Mouse (Mus musculus): Measurements from ENCODE around the gene Cnih4. TPM values are rescaled to one million over a fixed set of nuclear protein-coding genes. Genes with fewer than 3 reads are reported as not detected.

Cnih4 gene
- 31.2 and 32.4 TPM in 2 replicates for polyA plus RNA-seq (2012; rRNA removed)

DNA sequence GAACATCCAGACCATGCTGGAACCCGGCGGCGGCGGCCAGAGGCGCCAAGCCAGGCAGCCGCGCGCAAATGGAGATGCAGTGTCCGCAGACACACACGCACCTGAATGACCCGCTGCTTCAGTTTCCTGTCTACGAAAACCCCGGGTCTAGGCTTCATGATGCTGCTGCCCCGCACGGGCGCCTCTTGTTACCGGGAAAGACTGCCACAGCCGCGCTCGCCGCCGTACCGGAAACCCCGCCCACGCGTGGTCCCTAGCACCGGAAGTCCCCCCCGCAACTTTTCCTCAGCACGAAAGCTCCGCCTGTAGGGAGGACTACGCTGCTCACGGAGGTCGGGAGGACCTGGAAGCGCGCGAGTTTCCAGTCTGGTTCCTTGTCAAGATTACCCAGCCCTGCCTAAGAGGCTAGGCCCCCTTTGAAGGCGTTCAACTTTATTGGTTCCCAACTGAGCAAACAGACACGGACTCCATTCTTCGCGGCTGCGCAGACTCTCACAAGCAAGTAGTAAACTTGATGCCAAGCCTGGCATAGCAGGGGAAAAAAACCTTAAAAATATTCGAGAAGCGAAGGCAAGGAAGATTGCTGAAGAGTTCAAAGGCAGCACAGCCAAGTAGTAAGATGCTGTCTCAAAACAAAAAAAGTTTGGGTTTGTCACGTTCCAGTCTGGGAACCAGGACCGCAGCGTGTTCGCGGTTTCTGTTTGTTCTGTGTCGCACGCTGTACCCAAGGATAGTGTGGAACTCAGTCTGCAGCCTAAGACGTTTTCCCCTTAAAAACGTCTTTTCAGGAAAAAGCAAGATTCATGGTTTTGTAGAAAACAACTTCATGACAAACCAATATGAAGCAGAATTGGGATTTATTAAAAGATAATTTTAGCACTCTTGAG, at the start of gene Cnih4, which contains the start of gene Nvl:
Gene Cnih4, plus strand, starts transcription at position 744 of the 887 bp plus-strand sequence.
Gene Nvl, minus strand, starts transcription at position 255 of the 887 bp plus-strand sequence.
- Histone ChIP-seq H3K27ac (ENCODE audit: insufficient read depth, low read length) (peak within 1 kb of the TSS; percentile 25), H3K4me1 (ENCODE audit: control insufficient read depth, insufficient read depth, low read length) (peaks cover 5% of the 10 kb centered on the region; the same call in 1 of the 2 replicates), H3K27me3 (ENCODE audit: control insufficient read depth, insufficient read depth, low read length) (no peaks in the 10 kb centered on the region), H3K4me3 (replicated peaks; ENCODE audit: insufficient read depth, low read depth, low read length) (peak within 1 kb of the TSS; percentile 66)
- DNase-seq = peak; percentile 91 to 96
- WGBS = under 1% methylated on average over 52 of the region's 52 CpGs
- TF ChIP-seq POLR2A (IDR thresholded peaks at IDR 0.05; ENCODE audit: borderline replicate concordance, insufficient read depth, low read length) = no peak; the same call in 1 of the 2 replicates

DNA sequence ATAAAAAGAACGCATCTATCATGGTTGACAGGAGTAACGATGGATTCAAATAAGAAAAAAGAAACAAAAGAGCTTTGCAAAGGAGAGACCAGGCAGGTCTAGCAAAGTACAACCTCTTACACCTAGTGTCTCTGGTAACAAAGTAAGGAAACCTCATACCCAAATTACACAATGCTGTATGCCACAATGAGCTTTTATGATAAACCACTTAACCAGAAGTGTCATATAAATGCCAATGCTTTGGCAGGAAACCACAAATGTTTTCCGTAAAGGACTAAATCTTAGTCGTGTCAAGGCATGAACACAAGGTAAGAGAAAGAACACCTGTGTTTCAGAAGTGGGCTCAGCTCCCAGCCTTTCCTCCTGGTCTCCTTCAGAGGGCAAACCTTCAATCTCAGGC, 27.4 kb upstream of the Cnih4 start:
- no peak for TF ChIP-seq POLR2A (IDR thresholded peaks at IDR 0.05; ENCODE audit: borderline replicate concordance, insufficient read depth, low read length)
- no peak for TF ChIP-seq CTCF (IDR thresholded peaks at IDR 0.05; ENCODE audit: borderline replicate concordance, insufficient read depth, low read depth, low read length)
- no peak for DNase-seq
- no peak overlapping the region for H3K4me3 ChIP-seq (replicated peaks; ENCODE audit: insufficient read depth, low read depth, low read length)
- no peaks in the 10 kb centered on the region for H3K4me1 ChIP-seq (ENCODE audit: control insufficient read depth, insufficient read depth, low read length)
- 96% methylated on average over 4 of the region's 4 CpGs for WGBS
- no peak overlapping the region for H3K27ac ChIP-seq (ENCODE audit: insufficient read depth, low read length)
- no peaks in the 10 kb centered on the region for H3K27me3 ChIP-seq (ENCODE audit: control insufficient read depth, insufficient read depth, low read length)

DNA sequence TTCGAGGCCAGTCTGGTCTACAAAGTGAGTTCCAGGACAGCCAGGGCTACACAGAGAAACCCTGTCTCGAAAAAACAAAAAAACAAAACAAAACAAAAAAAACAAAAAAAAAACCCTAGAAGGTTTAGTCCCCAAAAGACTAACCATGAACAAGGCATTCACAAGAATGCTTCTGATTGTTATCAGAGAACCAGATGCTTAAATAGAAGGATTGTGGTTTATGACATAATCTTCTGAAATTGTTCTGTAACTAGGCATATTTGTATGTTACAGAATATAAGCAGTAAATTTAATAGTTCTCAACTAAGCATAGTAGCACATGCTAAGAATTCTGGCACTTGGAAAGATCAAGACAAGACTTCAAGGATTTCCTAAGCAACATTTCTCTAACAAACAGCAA, 20.3 kb upstream of the Cnih4 start:
- no peak for DNase-seq
- Histone ChIP-seq H3K27me3 (ENCODE audit: control insufficient read depth, insufficient read depth, low read length) (no peaks in the 10 kb centered on the region), H3K27ac (ENCODE audit: insufficient read depth, low read length) (no peak overlapping the region), H3K4me1 (ENCODE audit: control insufficient read depth, insufficient read depth, low read length) (no peaks in the 10 kb centered on the region), H3K4me3 (replicated peaks; ENCODE audit: insufficient read depth, low read depth, low read length) (no peak overlapping the region)
- 93% methylated on average over 2 of the region's 2 CpGs for WGBS
- no peak for TF ChIP-seq CTCF (IDR thresholded peaks at IDR 0.05; ENCODE audit: borderline replicate concordance, insufficient read depth, low read depth, low read length)
- no peak for TF ChIP-seq POLR2A (IDR thresholded peaks at IDR 0.05; ENCODE audit: borderline replicate concordance, insufficient read depth, low read length)

DNA sequence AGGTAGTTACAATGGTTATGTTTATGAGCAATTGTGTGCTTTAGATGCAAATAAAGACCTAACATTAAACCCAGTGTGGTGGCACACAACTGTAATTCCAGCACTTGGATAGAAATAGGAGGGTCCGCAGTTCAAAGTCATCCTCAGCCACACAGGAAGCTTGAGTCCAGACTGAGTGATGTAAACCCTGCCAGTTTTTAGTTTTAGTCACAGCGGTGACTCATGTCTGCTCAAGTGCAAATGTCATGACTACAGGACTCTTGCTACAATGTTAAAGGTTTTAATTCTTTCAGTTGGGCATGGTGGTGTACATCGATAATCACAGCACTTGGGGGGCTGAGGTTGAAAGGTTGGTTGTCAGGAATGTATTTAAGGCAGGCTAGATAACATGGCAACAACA, 18.6 kb upstream of the Cnih4 start:
- Histone ChIP-seq H3K4me1 (ENCODE audit: control insufficient read depth, insufficient read depth, low read length) (no peaks in the 10 kb centered on the region), H3K27ac (ENCODE audit: insufficient read depth, low read length) (no peak overlapping the region), H3K4me3 (replicated peaks; ENCODE audit: insufficient read depth, low read depth, low read length) (no peak overlapping the region), H3K27me3 (ENCODE audit: control insufficient read depth, insufficient read depth, low read length) (no peaks in the 10 kb centered on the region)
- no peak for TF ChIP-seq POLR2A (IDR thresholded peaks at IDR 0.05; ENCODE audit: borderline replicate concordance, insufficient read depth, low read length)
- no peak for DNase-seq
- 95% methylated on average over 3 of the region's 3 CpGs for whole genome bisulfite sequencing

DNA sequence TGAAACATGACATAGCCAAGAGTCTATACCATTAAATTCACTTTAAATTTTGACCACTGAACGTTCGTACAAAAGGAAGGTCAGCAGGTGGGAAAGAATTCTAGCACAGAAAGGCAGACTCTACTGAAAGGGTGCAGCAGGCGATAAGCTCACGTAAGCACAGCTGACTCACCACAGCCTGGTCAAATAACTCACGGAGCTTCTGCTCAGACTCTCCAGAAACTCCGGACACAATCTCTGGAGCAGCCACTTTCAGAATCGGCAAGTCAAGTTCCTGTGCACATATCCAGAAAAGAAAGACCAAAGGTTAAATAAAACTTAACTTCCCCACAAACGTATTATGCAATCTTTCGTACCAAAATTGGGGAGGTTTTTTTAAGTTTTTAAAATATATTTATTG, 17.7 kb upstream of the Cnih4 start:
- H3K27me3 ChIP-seq (ENCODE audit: control insufficient read depth, insufficient read depth, low read length) = no peaks in the 10 kb centered on the region
- no peak overlapping the region for H3K27ac ChIP-seq (ENCODE audit: insufficient read depth, low read length)
- no peak overlapping the region for H3K4me3 ChIP-seq (replicated peaks; ENCODE audit: insufficient read depth, low read depth, low read length)
- H3K4me1 ChIP-seq (ENCODE audit: control insufficient read depth, insufficient read depth, low read length) = no peaks in the 10 kb centered on the region
- no peak for DNase-seq
- WGBS = 94% methylated on average over 9 of the region's 9 CpGs
- no peak for TF ChIP-seq CTCF (IDR thresholded peaks at IDR 0.05; ENCODE audit: borderline replicate concordance, insufficient read depth, low read depth, low read length)
- no peak for TF ChIP-seq POLR2A (IDR thresholded peaks at IDR 0.05; ENCODE audit: borderline replicate concordance, insufficient read depth, low read length)

DNA sequence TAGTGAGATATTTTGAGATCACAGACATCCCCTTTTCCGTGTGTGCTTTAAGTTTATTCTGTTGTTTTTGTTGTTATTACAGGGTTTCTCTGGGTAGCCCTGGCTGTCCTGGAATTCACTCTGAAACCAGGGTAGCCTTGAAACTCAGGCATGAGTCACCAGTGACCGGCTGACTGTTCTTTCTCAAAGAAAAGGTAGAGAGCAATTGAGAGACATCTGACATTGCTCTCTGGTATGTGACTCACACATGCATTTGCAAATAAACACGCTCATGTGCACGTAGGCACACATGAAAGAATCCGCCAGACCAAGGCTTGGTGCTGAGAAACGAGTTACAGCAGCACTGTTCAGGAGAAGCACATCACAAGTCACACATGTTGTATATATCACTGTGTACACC, 12.6 kb upstream of the Cnih4 start:
- DNase-seq = no peak
- Histone ChIP-seq H3K27me3 (ENCODE audit: control insufficient read depth, insufficient read depth, low read length) (no peaks in the 10 kb centered on the region), H3K4me1 (ENCODE audit: control insufficient read depth, insufficient read depth, low read length) (no peaks in the 10 kb centered on the region), H3K4me3 (replicated peaks; ENCODE audit: insufficient read depth, low read depth, low read length) (no peak overlapping the region), H3K27ac (ENCODE audit: insufficient read depth, low read length) (no peak overlapping the region)
- 94% methylated on average over 6 of the region's 6 CpGs for WGBS
- TF ChIP-seq POLR2A (IDR thresholded peaks at IDR 0.05; ENCODE audit: borderline replicate concordance, insufficient read depth, low read length) (no peak), CTCF (IDR thresholded peaks at IDR 0.05; ENCODE audit: borderline replicate concordance, insufficient read depth, low read depth, low read length) (no peak)

DNA sequence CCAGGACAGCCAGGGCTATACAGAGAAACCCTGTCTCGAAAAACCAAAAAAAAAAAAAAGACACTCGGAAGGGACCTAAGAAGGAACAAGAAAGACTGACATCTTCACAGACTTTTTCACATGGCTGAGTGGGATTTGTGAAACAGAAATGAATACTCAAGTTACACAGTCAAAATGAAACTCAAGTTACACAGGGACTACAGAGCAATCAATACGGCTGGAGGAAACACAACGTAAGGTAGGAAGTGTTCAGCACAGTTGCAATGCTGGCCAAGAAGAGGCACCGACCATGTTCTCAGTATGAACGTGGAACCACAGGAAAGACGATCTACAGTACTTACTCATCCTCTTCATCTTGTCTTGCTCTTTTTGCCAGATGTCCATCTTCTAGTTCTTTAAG, 5.8 kb upstream of the Cnih4 start:
- Histone ChIP-seq H3K4me3 (replicated peaks; ENCODE audit: insufficient read depth, low read depth, low read length) (no peak overlapping the region), H3K4me1 (ENCODE audit: control insufficient read depth, insufficient read depth, low read length) (0 out of 2 replicates have a peak, but pooled peaks cover 3% of the 10 kb centered on the region), H3K27me3 (ENCODE audit: control insufficient read depth, insufficient read depth, low read length) (no peaks in the 10 kb centered on the region), H3K27ac (ENCODE audit: insufficient read depth, low read length) (no peak overlapping the region)
- no peak for DNase-seq
- no peak for TF ChIP-seq POLR2A (IDR thresholded peaks at IDR 0.05; ENCODE audit: borderline replicate concordance, insufficient read depth, low read length)
- TF ChIP-seq CTCF (IDR thresholded peaks at IDR 0.05; ENCODE audit: borderline replicate concordance, insufficient read depth, low read depth, low read length) = no peak
- WGBS = 90% methylated on average over 7 of the region's 7 CpGs

DNA sequence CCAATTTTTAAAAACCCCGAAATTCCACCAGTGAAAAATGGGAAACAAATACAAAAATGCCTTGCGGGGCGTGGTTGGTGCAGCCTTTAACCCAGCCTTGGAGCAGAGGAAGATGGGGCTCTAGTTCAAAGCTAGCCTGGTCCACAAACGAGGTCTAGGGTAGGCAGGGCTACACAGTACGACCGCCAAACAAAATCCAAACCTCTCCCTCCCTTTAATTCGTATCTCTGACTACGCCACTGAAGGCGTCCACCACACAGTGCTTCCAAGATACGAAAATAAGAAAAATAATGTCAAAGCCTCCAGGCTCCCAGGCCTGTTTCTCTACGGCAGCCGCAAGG, 914 bp upstream of the Cnih4 start:
- Histone ChIP-seq H3K27ac (ENCODE audit: insufficient read depth, low read length) (no peak overlapping the region), H3K27me3 (ENCODE audit: control insufficient read depth, insufficient read depth, low read length) (no peaks in the 10 kb centered on the region), H3K4me1 (ENCODE audit: control insufficient read depth, insufficient read depth, low read length) (peaks cover 5% of the 10 kb centered on the region; the same call in 1 of the 2 replicates), H3K4me3 (replicated peaks; ENCODE audit: insufficient read depth, low read depth, low read length) (peak overlapping the region; percentile 66)
- under 1% methylated on average over 12 of the region's 12 CpGs for WGBS
- TF ChIP-seq CTCF (IDR thresholded peaks at IDR 0.05; ENCODE audit: borderline replicate concordance, insufficient read depth, low read depth, low read length) (no peak), POLR2A (IDR thresholded peaks at IDR 0.05; ENCODE audit: borderline replicate concordance, insufficient read depth, low read length) (no peak)
- DNase-seq = no peak

All from cerebellum, adult 2 months (tissue).